Mouse (Mus musculus) c-Kit-positive CD71-positive TER-119-negative erythroid progenitor cells, embryonic 14.5 days (primary cell): ENCODE measurements at regions not wholly inside any gene's neighbourhood (a gene's known extent, or its start where the extent isn't known, plus 50 kb on each side); places are given as distances from the start of the nearest gene placed in this dataset.

Experiments used
- DNase-seq: peaks from one replicate; pipeline ENCODE4 v3.0.0-alpha.2; 2013; ENCODE audit warnings: low read depth

DNA sequence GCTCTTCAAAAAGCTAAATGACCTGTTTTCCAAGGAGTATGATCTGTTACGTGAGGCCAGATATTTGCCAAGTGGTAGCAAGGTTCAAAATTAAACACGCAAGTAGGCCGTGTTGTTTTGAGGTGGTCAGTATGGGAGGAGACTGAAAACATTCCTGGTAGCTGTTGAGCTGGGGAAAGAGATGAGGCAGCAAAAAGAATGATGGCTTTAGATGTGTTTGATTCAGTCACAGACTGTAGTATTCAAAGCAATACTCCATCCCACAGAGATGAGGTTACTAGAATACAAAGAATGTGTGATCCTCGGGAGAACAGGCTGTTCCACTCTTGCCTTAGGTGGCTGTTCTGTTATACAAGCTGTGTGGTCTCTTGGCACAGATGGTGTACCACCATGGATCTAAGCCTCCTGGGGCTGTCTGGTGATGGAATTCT is 742.7 kb upstream of the Zeb2 start:
- DNase-seq: no peak

DNA sequence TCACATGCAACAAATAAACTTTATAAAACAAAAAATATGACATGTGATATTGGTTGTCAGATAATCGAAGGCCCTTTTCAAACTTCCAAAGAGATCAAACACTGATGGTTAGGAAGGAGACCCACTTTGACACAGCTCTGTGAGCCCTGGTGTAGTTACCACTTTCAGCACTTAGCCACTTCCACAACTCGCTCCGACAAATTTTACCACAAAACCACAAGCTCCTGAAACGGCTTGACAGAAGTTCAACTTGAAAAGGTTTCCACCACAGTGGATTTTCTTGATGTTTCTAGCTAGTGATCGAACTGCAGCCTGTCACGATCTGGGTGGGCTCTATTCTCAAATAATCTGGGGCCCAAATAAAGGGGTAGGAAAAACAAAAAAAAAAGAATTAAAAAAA is 742.2 kb upstream of the Zeb2 start:
- DNase-seq: no peak

DNA sequence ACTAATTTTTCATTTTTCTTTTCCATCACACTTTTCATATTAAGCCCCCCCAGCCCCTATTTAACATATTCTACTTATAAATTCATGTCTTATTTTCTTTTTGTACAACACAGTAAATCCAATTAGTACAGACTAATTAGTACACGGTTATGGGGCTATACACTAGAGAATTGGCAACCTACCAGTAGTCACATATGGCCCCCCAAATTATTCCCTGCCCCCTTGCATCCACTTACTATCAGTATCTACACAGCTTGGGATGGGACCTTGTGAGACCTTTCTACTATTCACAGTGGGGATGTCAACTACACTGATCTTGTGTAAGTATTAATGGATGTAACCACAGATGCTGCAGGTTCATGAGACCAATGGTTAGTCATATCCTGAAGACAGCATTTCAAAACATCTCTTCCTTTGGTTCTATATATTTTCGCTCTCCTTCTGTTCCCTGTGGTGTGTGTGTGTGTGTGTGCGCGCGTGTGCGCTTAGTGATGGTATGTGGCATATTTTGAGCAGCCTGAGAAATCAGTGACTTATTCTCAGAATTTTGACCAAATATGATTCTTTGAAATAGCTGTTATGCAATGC is 732.9 kb upstream of the Zeb2 start:
- no peak for DNase-seq

DNA sequence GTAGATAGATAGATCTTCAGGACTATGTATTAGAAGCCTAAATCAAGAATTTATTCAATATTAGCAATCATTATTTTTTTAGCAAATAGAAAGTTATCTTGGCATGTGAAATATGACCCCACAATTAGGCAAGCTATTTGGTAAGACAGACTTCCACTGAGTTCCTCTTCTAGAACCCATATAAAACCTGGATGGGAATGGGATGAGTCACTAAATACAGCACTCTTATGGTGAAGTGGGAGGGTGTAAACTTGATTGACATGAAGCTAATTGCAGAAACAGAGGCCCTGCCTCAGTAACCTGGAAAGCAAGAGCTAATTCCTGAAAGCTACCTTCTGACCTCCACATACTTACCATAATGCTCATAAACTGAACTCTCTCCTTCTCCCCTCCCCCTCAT is 723.2 kb upstream of the Zeb2 start:
- DNase-seq: no peak

DNA sequence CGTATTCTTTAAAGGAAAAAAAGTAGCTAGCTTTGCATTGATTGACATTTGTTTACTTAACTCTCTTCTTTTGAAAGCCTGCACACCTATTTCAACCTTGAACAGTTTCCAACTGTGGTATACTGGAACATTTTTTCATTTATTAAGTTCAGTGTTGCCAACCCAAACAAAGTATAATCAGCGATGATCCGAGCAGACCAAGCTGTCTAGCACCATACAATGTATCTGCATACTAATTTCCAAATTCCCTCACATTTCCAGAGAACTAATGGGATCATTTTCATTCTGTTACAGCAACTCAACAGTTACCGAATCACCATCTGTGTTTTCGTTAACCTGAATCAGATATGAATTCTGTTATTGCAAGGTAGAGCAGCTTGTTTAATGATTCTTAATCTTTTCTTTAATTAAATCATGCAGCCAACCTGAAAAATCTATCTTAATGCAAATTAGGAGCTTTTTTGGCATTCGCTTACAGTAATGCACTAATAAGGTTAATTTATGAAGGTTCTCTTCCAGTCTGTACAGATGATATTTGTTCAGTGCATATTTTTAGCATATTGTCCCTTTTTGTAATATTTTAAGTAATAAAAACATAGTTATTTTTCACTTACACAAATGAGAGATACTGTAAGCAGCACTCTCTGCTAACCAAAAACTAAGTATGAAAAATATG is 719.5 kb upstream of the Zeb2 start:
- DNase-seq: no peak

DNA sequence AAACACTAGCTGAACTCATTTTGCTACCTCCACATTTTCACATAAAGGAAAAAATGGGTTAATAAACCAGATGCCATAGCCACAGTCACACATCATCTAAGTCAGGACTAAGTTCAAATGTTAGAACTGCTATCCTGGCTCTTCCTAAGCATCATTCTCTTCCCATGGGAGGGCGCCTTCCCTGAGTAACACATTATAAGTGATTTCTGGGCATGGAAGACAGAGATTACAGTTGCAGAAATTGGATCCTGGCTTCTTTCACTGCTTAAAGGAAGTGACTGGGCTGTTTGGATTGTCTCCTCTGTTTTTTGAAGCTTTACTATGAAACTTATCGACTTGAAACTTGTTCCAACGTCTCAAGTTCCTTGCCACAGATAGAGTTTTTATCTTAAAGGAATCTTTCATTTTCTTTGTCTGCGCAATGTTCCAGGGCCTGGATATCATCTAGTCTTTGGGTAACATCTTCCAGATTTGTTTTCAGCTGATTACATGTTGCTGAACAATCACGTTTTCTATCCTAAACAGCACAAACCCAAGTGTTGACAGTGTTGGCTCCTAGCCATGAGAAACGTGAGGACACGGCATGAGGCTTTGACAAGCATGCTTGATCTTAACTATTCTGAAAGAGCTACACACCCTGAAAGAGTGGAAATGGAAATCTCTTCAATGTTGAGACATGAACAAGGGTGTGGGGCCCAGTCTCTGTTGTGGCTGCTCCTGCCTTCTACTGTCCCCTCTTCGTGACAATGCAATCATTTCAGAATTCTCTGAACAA is 700.9 kb upstream of the Zeb2 start:
- no peak for DNase-seq

DNA sequence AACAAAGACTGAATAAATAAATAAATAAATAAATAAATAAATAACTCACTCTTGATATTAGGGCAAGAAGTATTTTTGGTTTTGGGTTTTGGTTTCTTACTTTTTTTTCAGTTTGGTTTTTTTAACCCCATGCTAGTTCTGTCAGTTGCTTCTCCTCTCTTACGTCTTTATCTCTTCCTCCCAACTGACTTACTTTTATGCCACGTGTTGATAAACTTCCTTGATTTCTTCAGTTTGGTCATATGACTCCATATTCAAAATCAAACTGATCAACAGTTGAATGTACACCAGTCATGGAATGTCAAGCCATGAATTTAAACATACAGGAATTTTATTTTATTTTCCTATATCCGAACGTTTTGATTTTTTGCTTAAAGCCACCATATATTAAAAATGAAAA is 697.5 kb upstream of the Zeb2 start:
- DNase-seq: no peak

DNA sequence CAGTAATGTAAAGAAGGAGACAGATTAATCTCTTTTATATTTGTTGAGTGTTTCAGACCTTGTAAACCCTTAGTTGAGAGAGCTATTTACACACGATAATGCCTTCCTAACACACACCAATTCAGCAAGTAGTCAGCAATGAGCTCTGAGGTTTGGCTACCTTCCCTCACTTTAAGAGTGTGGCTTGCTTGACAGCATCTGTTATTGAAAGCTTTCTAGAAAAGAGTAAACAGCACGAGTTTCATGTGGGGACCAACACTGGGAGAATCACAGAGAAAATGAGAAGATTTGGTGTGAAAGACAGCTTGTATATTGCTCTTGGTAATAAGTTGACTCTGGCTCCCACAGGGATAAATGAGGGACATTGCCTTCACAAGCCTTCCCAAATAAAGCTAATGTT is 688.1 kb upstream of the Zeb2 start:
- DNase-seq: no peak

DNA sequence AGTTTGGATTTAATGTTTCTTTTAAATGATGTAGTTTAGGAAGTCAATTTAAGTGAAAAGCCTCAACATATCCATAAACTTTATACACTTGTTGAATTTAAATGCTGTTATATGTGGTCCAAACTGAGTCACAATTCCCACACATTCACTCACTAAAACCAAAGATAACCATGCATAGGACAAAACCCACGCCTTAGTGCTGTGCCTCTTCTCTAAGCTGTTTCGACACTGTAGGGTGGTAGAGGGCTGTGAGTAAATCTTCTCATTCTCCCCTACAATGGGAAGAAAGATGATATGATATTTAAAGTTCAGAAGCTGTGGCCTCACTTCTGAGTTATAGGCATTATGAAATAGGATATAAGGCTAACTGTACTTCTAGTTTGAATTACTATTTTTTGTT is 682.9 kb upstream of the Zeb2 start:
- DNase-seq: no peak

DNA sequence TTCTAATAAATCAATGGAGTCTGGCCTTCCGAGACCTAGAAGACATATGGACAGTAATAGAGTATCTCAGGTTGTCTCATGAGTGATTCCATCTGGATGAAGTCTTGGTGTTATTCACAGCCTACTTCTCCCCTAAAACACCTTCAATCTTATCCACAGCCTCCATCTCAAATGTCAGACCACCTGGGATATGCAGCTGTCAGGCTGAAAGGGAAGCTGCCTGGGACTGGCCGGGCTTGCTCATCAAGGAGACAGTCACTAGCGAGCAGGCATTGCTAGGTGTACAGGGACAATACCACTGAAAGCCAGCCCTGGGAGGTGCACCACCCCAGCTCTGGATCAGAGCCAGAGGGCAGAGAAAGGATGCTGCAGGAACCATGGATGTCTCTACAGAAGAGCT is 676.4 kb upstream of the Zeb2 start:
- no peak for DNase-seq

DNA sequence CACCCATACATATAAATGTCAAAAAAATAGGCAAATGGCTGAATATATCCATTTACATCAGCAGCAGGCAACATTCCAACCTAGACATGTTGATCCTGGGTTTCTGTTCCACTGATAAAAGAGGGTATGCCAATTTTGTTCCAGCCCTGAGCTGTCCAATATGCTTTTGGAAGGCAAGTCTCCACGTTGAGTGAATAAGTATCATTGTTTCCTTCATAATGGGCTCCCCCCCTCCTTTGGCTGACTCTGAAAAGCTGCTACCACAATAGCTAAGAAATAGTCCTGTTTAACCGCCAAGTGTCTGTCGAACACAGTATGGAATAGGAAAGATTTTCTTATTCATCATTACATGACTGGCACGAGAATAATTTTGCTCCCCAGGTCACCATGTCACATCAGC is 672.5 kb upstream of the Zeb2 start:
- no peak for DNase-seq

DNA sequence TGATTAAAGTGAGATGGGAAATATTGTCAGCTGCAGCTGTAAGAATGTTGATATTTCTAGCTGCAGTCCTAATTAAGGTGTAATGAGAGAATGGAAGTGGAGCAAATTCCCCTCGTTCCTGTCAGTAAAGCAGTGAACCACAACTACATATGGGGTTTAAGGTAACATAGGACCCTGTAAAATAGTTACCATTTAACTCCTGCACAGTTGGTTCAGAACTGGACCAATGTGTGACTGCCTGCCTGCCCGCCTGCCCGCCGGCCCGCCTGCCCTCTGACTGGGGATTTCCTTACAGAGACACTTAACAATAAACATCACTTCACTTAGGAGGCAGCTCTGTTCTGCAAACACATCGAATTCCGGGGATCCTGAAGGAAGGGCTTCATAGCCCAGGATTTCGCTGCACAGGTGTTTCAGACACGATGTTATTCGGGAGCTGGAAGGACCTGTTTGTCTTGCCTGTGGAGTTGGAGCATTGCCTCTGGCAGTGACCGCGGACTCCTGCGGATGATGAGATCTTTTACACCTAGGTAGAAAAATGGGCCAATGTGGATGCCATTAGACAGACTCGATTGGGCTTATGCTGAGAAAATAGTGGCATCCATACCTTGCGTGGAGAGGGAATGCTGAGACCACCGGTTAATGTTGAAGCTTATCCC is 670.7 kb upstream of the Zeb2 start:
- DNase-seq: no peak

DNA sequence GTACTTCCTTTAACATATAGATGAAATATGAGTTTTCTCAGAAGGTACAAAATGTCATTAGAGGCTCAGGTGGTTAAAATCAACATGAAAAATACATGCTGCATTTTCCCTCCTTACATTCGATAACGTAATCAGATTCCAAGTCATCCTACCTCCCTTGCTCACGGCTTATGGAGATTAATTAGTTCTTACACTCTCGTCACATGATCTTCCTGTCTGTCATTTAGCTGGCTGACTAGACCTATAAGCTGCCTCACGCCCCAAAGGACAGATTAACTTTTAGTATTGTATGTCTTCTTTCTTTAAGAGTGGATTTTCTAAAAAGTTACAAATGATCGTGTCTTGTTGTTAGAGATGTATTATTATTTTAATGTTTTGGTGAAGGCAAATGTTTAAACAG is 669.6 kb upstream of the Zeb2 start:
- no peak for DNase-seq

DNA sequence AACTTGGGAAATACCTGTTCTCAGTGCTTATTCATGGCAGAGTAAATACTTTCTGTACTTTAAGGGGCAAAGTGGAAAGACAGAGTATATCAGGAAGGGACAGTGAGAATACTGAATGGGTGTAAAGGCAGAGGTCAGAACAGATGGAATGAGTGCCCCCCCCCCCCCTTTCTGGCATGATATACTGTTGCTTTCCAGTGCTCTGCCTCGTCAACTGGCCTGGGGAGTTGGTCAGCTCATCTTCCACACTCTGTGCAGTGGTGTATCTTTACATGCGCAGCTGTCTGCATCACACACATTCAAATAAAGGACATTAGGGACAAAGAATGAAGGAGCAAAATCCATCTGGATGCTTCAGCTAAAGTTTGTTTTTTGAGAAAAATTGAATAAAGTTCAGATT is 668.5 kb upstream of the Zeb2 start:
- DNase-seq: no peak

DNA sequence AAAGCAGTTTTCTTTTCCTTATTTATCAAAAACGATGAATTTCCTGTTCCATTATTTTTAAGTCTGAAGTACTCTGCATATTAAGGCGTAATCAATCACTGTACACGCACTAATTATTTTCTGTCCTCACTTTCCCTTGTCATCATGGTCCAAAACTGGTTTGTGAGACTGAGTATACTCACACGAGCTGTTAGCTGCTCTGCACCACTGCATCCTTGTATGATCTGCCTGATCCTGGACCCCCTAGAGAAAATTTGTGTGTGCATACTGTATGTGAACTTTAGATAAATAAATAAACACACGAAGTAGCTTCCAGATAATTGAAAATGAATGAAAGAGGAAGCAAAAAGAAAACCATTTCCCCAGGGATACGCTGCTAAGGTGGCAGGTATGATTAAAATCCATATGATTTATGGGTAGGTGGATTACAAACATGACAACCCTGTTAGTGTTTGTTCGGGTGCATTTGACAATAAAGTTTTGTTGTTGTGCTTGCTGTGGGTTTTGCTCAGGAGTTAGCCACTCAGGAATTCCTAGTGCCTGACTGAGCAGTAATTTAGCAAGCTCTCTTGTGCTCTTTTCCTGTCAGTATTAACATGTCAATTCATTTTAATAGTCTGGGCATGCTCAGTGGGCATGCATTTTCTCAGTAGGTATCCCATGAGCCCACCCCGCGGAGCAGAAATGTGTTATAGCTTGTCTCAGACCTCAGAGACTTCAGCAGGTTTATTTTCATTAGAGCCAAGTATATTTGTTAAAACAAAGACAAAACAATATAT is 666.6 kb upstream of the Zeb2 start:
- no peak for DNase-seq

DNA sequence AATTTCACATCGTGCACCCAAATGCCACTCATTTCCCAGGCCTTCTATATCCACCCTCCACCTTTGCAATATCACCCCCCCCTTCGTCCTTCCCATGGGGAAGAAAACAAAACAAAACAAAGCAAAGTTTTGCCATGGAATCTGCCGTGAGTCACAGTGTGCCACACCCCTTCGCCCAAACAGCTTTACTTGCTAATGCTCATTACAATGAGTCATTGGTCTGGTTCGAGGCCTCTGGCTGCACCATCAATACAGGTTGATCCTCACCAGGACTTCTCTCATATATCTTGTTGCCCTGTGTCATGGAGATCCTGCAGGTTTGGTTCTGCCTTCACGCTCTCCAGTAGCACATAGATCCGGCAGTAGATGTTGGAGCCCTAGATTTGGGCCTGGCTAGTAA is 660.3 kb upstream of the Zeb2 start:
- DNase-seq: no peak

DNA sequence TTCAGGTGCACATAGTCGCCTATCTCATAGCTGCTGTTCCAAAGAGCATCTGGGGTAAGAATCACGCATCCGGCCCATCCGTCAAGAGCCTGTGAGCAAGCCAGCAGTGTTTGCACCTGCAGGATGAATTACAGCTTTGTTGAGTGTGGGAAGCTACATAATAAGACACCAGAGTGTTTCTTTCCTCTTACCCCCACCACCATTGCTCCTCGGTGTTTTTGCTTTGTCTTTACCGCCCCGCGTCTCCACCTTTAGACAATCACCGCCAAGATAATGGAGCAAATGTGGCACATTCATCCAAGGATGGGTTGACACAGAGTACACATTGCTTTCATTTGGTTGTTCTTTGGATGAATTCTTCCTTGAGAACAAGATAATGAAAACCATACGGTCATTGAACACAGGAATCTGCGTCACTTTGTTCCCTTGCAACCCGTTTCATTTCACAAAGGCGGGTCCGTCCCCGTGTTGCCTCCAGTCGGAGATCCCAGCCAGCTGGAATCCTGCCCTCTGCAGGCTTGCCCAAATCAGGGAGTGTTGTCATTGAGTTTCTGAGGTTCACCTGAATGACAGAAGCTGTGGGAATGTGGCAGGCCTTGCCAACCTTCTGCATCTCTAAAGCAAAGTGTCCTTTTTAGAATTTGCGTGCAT is 659.4 kb upstream of the Zeb2 start:
- no peak for DNase-seq

DNA sequence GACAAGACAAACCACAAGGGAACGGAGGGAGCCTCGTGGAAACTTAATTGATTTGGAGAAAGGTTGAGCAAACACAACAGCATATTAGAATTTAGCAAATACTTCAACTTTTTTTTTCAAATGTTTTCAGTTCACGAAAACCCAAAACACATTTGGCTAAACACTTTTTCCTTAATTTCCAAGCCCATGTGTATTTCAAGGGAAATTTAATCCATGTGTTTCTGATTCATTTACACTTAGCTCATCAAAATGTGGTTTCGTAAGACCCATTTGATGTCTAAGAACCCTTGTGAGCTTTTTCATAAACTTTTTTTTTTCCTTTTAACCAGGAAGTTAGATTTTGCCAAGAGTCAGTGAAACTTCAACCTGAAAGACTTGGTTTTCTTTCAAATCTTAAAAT is 658.5 kb upstream of the Zeb2 start:
- no peak for DNase-seq

DNA sequence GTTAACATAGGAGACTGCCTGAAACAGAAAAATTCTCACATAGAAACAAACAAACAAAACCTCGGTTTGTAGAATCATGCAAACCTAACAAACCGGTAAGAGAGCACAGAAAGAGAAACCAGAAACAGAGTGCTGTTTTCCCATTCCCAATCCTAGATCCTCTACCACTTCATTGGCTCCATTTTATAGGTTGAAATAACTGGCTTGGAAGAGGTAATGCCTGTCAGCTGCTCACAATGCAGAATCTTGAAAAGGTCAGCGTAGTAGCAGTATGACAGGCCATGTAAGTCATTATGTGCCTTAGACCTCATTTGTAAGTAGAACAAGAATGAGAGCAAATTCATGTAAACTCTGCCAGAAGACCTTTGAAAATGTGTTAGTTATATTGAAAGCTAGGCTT is 657.2 kb upstream of the Zeb2 start:
- DNase-seq: no peak

DNA sequence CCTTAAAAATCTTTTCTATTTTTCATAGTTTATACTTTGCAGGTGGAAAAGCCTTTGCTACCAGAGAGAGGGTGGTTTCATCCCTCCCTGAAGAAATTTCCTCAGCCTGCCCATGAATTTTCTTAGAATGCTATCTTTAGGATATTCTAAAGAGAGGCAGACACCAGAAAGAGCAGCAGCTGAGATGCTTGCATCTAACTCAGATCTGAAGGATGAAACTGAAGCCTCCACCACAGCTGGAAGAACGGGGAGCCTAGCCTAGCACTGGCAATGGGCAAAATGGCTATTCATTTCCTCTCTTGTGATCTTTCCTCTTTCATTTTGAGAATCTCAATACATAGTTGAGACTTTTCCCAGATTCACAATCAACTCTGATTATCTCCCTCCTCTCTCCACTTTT is 640.0 kb upstream of the Zeb2 start:
- DNase-seq: no peak

DNA sequence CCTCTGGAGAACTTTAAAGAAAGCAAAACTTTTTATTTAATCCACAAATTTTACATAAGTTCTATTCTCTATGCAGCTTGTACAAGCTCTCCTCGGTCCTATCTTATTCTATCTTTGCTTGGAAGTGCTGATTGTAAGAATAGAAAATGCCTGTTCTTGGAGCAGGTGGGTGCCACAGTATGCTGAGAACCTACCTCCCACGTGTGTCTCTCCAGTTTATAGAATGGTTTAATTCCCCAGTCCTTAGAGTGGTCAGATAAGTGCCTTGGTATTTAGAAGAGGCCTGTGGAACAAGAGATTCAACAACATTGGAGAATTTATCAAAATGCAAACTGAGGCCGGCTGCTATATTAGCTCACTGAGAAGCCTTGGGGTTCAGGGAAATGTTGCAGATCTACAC is 639.2 kb upstream of the Zeb2 start:
- no peak for DNase-seq

DNA sequence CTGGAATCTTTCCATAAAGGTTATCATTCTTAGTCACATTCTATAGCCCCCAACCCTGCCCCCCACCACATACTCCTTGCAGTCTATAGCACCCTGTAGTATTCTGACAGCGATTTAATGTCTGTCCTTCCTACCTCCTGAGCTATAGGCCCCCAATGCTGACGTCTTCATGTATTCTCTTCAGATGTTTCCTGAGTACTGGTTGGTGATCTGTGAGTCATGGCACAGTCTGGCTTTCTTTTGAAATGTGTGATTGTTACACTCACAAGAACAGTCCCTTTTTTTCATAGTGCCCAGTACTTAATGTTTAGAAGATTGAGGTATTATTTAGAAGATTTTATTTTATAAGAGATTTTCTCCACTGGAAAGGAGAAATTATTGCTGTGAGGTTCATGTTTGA is 634.6 kb upstream of the Zeb2 start:
- no peak for DNase-seq
